Mouse (Mus musculus): Measurements from ENCODE around the gene Abcf2. TPM values are rescaled to one million over a fixed set of nuclear protein-coding genes. Genes with fewer than 3 reads are reported as not detected.
"Not testable (repeated sequence)": the region's sequence is repeated elsewhere in the genome, so short reads cannot be mapped to it uniquely, and the experiment has no call there.

The Abcf2 gene
- total RNA-seq, 2 experiments from 2014 or later, result 74.5 to 77.3 TPM

GRCm38 (mm10) chr5:24586106-24586505, 8.8 kb upstream of the Abcf2 start:
- no peak for DNase-seq

GRCm38 (mm10) chr5:24578109-24578963, 1.1 kb upstream of the Abcf2 start:
- no peak for DNase-seq

GRCm38 (mm10) chr5:24576801-24577182, 475 bp downstream of the Abcf2 start:
- no peak for DNase-seq

DNA sequence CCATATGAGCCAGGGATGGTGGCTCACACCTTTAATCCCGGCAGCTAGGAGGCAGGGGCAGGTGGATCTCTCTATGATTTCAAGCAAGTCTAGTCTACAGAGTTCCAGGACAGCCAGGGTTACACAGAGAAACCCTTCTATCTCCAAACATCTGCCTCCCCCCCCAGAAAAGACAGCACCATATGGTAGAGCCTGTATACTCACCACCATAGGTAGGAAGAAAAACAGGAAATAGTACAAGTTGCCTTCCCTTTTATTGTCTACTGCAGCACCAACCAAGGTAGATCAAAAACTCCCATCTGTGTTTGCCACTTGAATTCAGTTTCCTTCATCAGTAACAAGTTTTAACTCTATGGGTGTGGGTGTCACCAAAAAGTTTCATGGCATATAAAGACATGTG, 1.3 kb downstream of the Abcf2 start:
- no peak for DNase-seq

DNA sequence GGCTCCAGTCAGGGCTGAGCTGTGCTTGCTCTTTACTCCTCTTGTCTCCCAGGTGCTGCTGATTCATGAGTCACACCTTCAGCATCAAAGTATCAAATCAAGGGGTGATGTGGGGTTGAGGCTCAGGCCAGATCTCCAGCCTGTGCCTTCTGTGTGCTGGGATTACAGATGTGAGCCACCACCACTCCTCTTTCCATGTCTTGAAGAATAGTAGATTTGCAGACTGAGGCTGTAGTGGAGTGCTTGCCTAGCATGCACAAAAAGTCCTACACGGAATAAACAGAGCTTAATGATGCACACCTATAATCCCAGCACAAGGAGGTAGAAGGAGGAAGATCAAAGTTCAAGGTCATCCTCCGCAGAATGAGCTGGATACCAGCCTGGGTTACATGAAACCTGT, 20.6 kb downstream of the Abcf2 start, which contains the start of gene 4931409K22Rik:
TSS of gene 4931409K22Rik (minus strand) at position 101 of the 400 bp plus-strand sequence.
- DNase-seq, result no peak

GRCm38 (mm10) chr5:24555335-24555734, 21.9 kb downstream of the Abcf2 start:
- DNase-seq, result not testable (repeated sequence)

GRCm38 (mm10) chr5:24553621-24554244, 23.5 kb downstream of the Abcf2 start:
- DNase-seq, result no peak

DNA sequence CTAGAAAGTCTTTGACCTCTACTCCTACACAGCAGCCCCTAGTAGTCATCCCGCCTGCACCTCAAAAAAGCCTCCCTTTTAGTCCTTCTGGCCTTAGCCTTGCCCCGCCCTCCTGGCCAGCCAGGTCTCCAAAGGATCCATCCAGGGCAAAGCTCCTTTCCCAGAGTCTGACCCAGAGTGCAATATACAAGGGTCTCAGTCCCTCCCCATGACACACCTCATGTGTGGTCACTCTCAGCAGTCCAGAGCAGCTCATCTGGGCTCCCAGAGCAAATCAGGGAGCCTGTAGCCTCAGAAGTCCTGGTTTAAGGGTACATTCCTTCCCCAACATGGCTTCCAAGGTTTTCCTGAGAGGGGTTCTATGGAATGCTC, 26.0 kb downstream of the Abcf2 start:
- DNase-seq, result no peak

- DNase-seq, result peak; percentile 51 to 54
Observed at GRCm38 (mm10) chr5:24550598-24551316, 26.5 kb downstream of the Abcf2 start.

DNA sequence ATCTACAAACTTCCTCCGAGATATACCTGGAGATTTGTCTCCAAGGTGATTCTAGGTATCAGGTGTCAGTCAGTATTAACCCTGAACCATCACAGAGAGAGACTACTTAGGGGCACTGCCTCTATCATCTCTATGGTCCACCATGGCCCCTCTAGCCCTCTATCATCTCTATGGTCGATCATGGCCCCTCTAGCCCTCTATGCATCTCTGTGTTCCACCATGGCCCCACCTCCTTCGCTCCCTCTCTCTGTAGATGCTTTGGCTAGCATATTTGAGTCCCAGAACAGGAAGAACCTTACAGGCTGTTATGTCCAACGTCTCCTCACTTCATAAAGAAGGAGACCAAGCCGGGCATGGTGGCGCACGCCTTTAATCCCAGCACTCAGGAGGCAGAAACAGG, 34.6 kb downstream of the Abcf2 start:
- no peak for DNase-seq

- no peak for DNase-seq
Observed at GRCm38 (mm10) chr5:24541144-24541569, 36.1 kb downstream of the Abcf2 start.

DNA sequence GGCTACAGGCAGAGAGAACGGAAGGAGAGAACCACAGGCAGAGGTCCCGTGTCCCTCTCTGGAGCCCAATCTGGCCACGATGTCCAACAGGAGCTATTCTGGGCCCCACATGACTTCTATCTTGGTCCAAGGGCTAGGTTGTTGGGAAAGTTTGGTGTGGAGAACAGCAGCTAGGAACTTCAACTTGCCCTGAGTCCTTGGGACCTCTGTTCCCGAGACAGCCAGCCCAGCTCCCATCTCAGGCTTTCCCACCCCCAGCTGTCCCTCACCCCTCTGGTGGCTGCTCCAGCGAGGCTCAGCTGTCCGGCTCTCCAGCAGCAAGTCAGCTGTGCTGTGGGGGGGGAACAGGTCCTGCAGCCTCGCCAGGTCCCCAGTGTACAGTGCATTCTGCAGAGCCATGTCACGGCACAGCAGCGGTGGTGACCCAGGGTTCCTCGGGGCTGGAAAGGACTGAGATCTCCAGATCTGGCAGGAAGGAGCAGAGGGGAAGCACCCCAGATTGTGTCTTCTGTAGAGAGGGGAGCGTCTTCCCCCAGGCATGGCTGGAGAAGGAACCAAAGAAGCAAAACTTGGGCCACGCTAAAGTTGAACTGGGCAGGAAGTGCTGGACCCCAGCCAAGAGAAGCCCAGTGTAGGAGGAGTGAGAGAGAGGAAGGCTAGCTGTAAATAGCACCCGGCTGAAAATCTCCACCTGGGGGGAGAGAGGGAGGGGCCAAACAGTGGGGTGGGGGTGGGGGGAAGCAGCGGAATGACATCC, 36.7 kb downstream of the Abcf2 start, which contains the start of gene Asb10:
TSS of gene Asb10 (minus strand) at position 592 of the 757 bp plus-strand sequence.
- DNase-seq, result peak in 1 of 2 experiments; percentile 21

DNA sequence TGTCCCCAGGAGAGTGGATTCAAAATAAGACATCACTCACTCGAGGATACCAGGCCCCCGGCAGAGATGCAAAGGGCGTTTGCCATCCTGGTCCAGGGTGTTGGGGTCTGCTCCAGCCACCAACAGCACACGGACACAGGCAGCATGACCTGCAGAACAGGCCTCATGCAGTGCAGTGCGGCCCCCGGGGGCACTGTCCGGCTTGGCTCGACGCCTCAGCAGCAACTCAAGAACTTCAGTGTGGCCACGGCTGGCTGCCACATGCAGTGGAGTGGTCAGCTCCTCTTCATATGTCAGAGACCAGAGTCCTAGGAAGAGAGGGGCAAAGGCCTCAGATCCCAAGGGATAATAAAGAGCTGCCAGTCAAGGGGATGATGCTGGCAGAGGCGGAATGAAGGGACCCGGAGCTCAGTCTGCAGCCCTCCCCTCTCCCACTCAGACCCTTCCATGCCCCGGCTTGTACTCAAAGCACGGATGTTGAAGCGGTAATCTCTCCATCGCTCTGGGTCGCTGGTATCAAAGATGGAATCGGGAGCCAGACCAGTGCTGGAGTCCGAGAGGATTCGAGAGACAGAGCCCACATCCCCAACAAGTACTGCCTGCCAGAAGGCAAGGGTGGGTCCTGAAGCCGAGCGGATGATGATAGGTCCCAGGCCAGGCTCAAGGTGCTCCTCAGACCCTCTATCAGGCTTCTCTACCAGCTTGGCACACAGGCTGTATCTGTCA, 37.5 kb downstream of the Abcf2 start:
- no peak for DNase-seq

- DNase-seq, result no peak
Observed at GRCm38 (mm10) chr5:24537618-24538017, 39.6 kb downstream of the Abcf2 start.

DNA sequence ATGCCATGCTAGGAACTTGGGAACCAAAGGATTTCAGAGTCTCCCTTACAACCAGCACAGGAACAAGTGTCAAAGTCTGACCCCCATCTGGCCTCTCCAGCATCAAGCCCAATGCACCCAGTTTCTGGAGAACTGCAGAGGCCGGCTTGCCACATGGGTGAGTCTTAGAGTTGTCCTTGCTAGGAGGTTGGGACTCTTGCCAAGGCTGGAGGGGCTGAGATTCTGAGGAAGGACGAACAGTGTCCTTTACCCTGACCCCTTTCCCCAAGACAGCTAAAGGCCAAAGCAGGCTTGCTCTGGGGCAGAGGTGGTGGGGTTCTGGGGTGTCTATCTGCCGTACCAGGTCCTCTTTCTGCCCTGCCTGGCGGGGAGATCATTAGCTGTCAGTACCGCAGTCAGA, 40.8 kb downstream of the Abcf2 start:
- DNase-seq, result no peak

DNA sequence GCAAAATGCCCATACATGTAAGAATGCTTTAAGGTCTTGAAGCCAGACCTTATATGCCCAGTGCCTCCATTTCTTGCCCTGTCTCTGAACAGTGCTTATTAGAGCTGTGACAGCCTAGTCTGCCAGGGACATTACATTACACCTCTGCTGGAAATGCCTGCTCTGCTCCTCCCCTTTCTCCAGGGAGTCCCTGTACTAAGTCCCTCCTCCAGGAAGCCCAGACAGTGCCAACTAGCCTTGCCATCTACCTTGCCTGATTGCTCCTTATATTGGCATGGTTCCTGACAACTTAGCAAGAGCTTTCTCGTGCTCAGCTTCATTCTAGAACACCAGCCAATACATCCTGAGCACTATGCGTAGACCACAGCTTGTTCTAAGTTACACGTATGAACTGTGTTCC, 41.5 kb downstream of the Abcf2 start:
- DNase-seq, result no peak

GRCm38 (mm10) chr5:24534292-24534691, 43.0 kb downstream of the Abcf2 start:
- no peak for DNase-seq

DNA sequence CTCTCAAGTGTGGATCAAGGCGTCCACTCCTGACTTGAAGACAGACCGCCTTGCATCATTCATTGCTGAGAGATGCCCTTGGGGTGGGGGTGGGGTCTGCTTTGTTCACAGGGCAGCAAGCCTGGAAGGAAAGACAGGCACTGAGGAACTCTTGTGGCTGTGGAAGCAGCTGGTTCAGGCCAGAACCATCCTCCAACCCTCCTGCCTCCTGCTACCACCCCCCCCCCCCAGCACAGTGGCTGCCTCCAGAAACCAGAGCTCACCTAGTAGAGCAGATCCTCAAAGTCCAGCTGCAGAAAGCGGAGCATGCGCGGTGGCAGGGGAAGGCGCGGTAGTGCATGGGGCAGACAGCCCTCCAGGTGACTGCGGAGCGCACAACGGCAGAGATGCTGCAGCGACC, 43.9 kb downstream of the Abcf2 start:
- no peak for DNase-seq

DNA sequence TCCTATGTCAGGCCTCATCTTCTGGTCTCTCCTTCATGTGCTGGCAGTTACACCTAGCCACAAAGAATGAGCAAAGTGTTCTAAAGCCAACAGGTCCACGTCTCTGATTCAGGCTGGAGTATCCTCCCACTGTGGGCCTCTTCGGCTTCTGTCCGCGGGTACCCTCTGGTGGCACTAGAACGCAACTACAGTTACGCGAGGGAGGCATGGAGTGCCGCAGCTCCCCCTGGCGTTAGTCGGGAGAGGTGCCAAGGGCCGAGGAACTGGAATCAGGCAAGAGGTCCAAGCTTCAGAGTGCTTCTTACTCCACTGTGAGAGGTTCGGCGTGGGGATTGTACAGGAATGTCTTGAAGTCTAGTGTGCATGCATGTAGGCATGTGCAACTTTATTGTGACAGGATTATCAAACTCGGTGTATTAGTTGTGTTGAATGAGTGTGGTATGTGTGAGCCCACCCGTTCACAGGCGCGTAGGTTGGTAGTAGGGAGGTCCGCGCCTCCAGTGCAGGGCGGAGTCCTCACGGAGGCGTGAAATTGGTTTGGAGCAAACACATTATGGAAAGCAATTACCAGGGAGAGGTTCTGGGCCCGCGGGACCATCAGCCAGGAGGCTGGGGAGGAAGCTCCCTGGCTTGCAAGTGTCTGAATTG, 47.1 kb downstream of the Abcf2 start:
- DNase-seq, result peak; percentile 91 to 92

DNA sequence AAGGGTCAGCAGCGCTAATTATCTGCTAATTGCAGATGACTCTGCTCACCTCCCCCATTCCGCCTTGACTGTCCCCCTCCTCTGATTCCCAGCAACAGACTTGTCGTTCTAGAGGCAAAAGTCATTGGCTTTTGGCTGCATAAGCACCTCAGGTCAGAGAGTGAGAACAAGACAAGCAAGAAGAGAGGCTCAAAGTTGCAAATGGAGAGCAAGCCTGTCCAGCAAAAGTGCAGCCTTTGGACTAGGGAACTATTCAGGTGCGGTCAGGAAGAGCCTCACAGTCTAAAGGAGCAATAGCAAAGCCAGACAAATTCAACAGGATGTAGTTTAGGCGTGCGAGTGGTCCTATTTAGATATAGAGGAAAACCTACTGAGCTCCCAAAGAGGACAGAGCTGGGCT, 49.5 kb downstream of the Abcf2 start:
- DNase-seq, result no peak

GRCm38 (mm10) chr5:24526889-24527230, 50.4 kb downstream of the Abcf2 start, which contains the start of gene Gbx1:
TSS of gene Gbx1 (minus strand) at chr5:24527202.
- no peak for DNase-seq

Data from layer of hippocampus, postnatal 36 days (tissue).